ENCODE assay signal across 25 mouse cellular contexts in genomic region chr9:70253016-70253415, GRCm38 (mm10). TPM values are rescaled to one million over a fixed set of nuclear protein-coding genes. Genes with fewer than 3 reads are reported as not detected.
DNase-seq lines count a peak whose midpoint lies in the region; ATAC-seq and TF ChIP-seq lines count a peak whose summit lies in the region.
"Had no signal": no experiment of that assay in that cellular context is flagged by ENCODE, and none has a peak within 500 bp of the region (broad histone marks: within the 10 kb centered on the region; RNA-seq: fewer than 3 reads in every experiment).

No protein-coding gene starts in this region.

- no peak overlapping the region for H3K9ac ChIP-seq in CH12.LX (ENCODE audit: insufficient read depth, low read depth)
- H3K9ac ChIP-seq: embryonic facial prominence, embryonic 12.5 days; embryonic facial prominence, embryonic 15.5 days; forebrain, postnatal 0 days; heart, embryonic 12.5 days; heart, embryonic 15.5 days; hindbrain, embryonic 15.5 days had no signal

- peak; percentile 85 for TF ChIP-seq EP300 in CH12.LX (IDR thresholded peaks at IDR 0.05; ENCODE audit: low read length)

- peaks cover 66% of the 10 kb centered on the region for H3K79me2 ChIP-seq in CH12.LX (replicated peaks; ENCODE audit: control insufficient read depth, extremely low read depth, insufficient read depth, poor library complexity, severe bottlenecking)

- peak; percentile 17 for DNase-seq in CD4-positive helper T cell, adult 2 months (ENCODE audit: low read depth, low spot score)
- peak; percentile 76 for DNase-seq in CH12.LX (ENCODE audit: extremely low read depth)
- DNase-seq in spleen, postnatal 36 days (ENCODE audit: low spot score in 2 of 2) = no peak
- DNase-seq in thymus, postnatal 36 days = no peak
- no peak for DNase-seq in gastrocnemius, adult 8-10 months (ENCODE audit: low spot score in 2 of 2)
- DNase-seq: adrenal gland, postnatal 10 days; adrenal gland, postnatal 36 days; cerebellum, adult 2 months; cerebellum, adult 9-11 months; cerebellum, postnatal 25 days; forebrain, postnatal 0 days; gastrocnemius, adult 2 months; gastrocnemius, postnatal 25 days; heart, adult 18-20 months; heart, postnatal 10 days; heart, postnatal 4 days; kidney, adult 18-20 months had no signal

- peak overlapping the region; percentile 96 for H3K27ac ChIP-seq in CH12.LX (ENCODE audit: insufficient read depth, low read depth)
- H3K27ac ChIP-seq: embryonic facial prominence, embryonic 12.5 days; embryonic facial prominence, embryonic 15.5 days; heart, embryonic 15.5 days; hindbrain, embryonic 15.5 days had no signal

- peak; percentile 76 for ATAC-seq in inflammation-experienced regulatory T-cells, adult 6 months
- ATAC-seq: forebrain, embryonic 14.5 days; forebrain, postnatal 0 days; intestine, embryonic 16.5 days had no signal

- in situ Hi-C loops in CH12.LX (cut with MboI; ENCODE audit: low pct_ligation_motif_present, low pct_unique_long_range_greater_than_20kb, low sequenced_read_pairs) = no loop called here

- peak overlapping the region; percentile 66 for H3K4me2 ChIP-seq in CH12.LX (ENCODE audit: insufficient read depth, low read depth, poor library complexity, severe bottlenecking)
- H3K4me2 ChIP-seq: embryonic facial prominence, embryonic 12.5 days; embryonic facial prominence, embryonic 15.5 days; heart, embryonic 12.5 days; heart, embryonic 15.5 days; hindbrain, embryonic 15.5 days had no signal

- H3K4me3 ChIP-seq in CH12.LX (replicated peaks in 1 of 3; ENCODE audit: low read depth in 2 of 3, low read length in 2 of 3, poor library complexity in 1 of 3) = no peak overlapping the region
- H3K4me3 ChIP-seq: embryonic facial prominence, embryonic 12.5 days; embryonic facial prominence, embryonic 15.5 days; gastrocnemius, adult 2 months; heart, embryonic 12.5 days; heart, embryonic 15.5 days; hindbrain, embryonic 15.5 days had no signal

- TF ChIP-seq POLR2A in CH12.LX (IDR thresholded peaks at IDR 0.05; ENCODE audit: low read depth, low read length) = peak; percentile 44

- no peak; the same call in 1 of the 2 replicates for TF ChIP-seq RAD21 in CH12.LX (IDR thresholded peaks at IDR 0.05; ENCODE audit: low read depth, low read length)

- H3K27me3 ChIP-seq in CH12.LX (replicated peaks) = no peaks in the 10 kb centered on the region
- H3K27me3 ChIP-seq: embryonic facial prominence, embryonic 12.5 days; embryonic facial prominence, embryonic 15.5 days; heart, embryonic 12.5 days; heart, embryonic 15.5 days; hindbrain, embryonic 15.5 days had no signal

- no peak for TF ChIP-seq CTCF in CH12.LX (conservative IDR thresholded peaks at IDR 0.05 in 1 of 2, IDR thresholded peaks at IDR 0.05 in 1 of 2; ENCODE audit: low read depth in 2 of 2, low read length in 2 of 2)

- H3K9me3 ChIP-seq in CH12.LX (replicated peaks; ENCODE audit: low read length) = no peaks in the 10 kb centered on the region
- H3K9me3 ChIP-seq: embryonic facial prominence, embryonic 12.5 days; embryonic facial prominence, embryonic 15.5 days; heart, embryonic 12.5 days; heart, embryonic 15.5 days; hindbrain, embryonic 15.5 days had no signal

- dilution Hi-C loops in CH12.LX (cut with MboI; ENCODE audit: extremely low pct_ligation_motif_present, extremely low pct_unique_long_range_greater_than_20kb, low sequenced_read_pairs) = no loop called here

- peaks cover 0 to 72% of the 10 kb centered on the region in 2 experiments for H3K36me3 ChIP-seq in CH12.LX (replicated peaks in 1 of 2; ENCODE audit: control insufficient read depth in 1 of 2, insufficient read depth in 1 of 2, low read length in 1 of 2)
- H3K36me3 ChIP-seq: embryonic facial prominence, embryonic 12.5 days; embryonic facial prominence, embryonic 15.5 days; heart, embryonic 12.5 days; heart, embryonic 15.5 days; hindbrain, embryonic 15.5 days had no signal

- H3K4me1 ChIP-seq in CH12.LX (ENCODE audit: control insufficient read depth in 1 of 2, insufficient read depth in 2 of 2) = peaks cover 57 to 96% of the 10 kb centered on the region in 2 experiments

TF ChIP-seq in CH12.LX, 34 proteins besides CTCF, POLR2A, EP300 and RAD21:
- TF ChIP-seq MXI1 (IDR thresholded peaks at IDR 0.05; ENCODE audit: low read depth, low read length) (0 out of 2 replicates have a peak, but pooled peaks have one; percentile 59), SMC3 (IDR thresholded peaks at IDR 0.05; ENCODE audit: low read depth, low read length) (peak; percentile 27), ZNF384 (IDR thresholded peaks at IDR 0.05; ENCODE audit: low read depth, low read length) (peak; percentile 19; the same call in 1 of the 2 replicates), ZMIZ1 (IDR thresholded peaks at IDR 0.05; ENCODE audit: low read depth, low read length) (no peak), ZC3H11A (IDR thresholded peaks at IDR 0.05; ENCODE audit: low read depth, low read length) (no peak), PAX5 (IDR thresholded peaks at IDR 0.05; ENCODE audit: low read length) (no peak), USF1 (IDR thresholded peaks at IDR 0.05; ENCODE audit: low read depth, low read length) (no peak), JUND (conservative IDR thresholded peaks at IDR 0.05; ENCODE audit: low read depth, low read length) (peak; percentile 32; the same call in 1 of the 2 replicates), JUN (IDR thresholded peaks at IDR 0.05; ENCODE audit: insufficient read depth, low read depth, low read length) (no peak), ETS1 (conservative IDR thresholded peaks at IDR 0.05; ENCODE audit: low read depth, low read length) (peak; percentile 89), HCFC1 (IDR thresholded peaks at IDR 0.05; ENCODE audit: low read depth, low read length) (peak; percentile 41; the same call in 1 of the 2 replicates), TBP (conservative IDR thresholded peaks at IDR 0.05; ENCODE audit: low read depth, low read length) (0 out of 2 replicates have a peak, but pooled peaks have one; percentile 63), USF2 (conservative IDR thresholded peaks at IDR 0.05; ENCODE audit: low read depth, low read length) (no peak), MYC (IDR thresholded peaks at IDR 0.05; ENCODE audit: low read depth, low read length) (peak; percentile 81; the same call in 1 of the 2 replicates), MEF2A (IDR thresholded peaks at IDR 0.05; ENCODE audit: borderline replicate concordance, low read depth, low read length) (peak; percentile 82), MAFK (IDR thresholded peaks at IDR 0.05; ENCODE audit: insufficient replicate concordance, low read length) (no peak; the same call in 1 of the 2 replicates), GABPA (IDR thresholded peaks at IDR 0.05; ENCODE audit: insufficient replicate concordance, low read depth, low read length) (no peak), UBTF (IDR thresholded peaks at IDR 0.05; ENCODE audit: low read depth, low read length) (0 out of 2 replicates have a peak, but pooled peaks have one; percentile 68), MAX (IDR thresholded peaks at IDR 0.05; ENCODE audit: low read length) (peak; percentile 67), ZKSCAN1 (IDR thresholded peaks at IDR 0.05; ENCODE audit: borderline replicate concordance, low read depth, low read length) (no peak), IRF4 (IDR thresholded peaks at IDR 0.05; ENCODE audit: low read depth, low read length) (peak; percentile 82), POLR2AphosphoS2 (IDR thresholded peaks at IDR 0.05; ENCODE audit: low read depth, low read length) (0 out of 2 replicates have a peak, but pooled peaks have one; percentile 24), CHD2 (IDR thresholded peaks at IDR 0.05; ENCODE audit: low read length) (peak; percentile 60; the same call in 1 of the 2 replicates), NRF1 (IDR thresholded peaks at IDR 0.05; ENCODE audit: low read depth, low read length) (no peak), MAZ (IDR thresholded peaks at IDR 0.05; ENCODE audit: low read depth, low read length) (peak; percentile 87), TCF12 (IDR thresholded peaks at IDR 0.05; ENCODE audit: low read depth, low read length) (peak; percentile 87), SIN3A (IDR thresholded peaks at IDR 0.05; ENCODE audit: low read length) (peak; percentile 81), RCOR1 (conservative IDR thresholded peaks at IDR 0.05; ENCODE audit: low read depth, low read length) (peak; percentile 67), KAT2A (IDR thresholded peaks at IDR 0.05; ENCODE audit: insufficient replicate concordance, low read length) (0 out of 2 replicates have a peak, but pooled peaks have one; percentile 17), CHD1 (IDR thresholded peaks at IDR 0.05; ENCODE audit: low read depth, low read length) (peak; percentile 74; the same call in 1 of the 2 replicates), E2F4 (IDR thresholded peaks at IDR 0.05; ENCODE audit: insufficient replicate concordance, low read depth, low read length) (0 out of 2 replicates have a peak, but pooled peaks have one; percentile 60), ELF1 (IDR thresholded peaks at IDR 0.05; ENCODE audit: low read depth, low read length) (peak; percentile 76), NELFE (IDR thresholded peaks at IDR 0.05; ENCODE audit: low read depth, low read length) (no peak), BHLHE40 (IDR thresholded peaks at IDR 0.05; ENCODE audit: low read depth, low read length) (peak; percentile 67)

RNA-seq across cellular contexts. Expression of gene Myo1e, which starts 45.9 kb away (rescaled TPM):
- total RNA-seq in CH12.LX (2012; rRNA removed) = 97.6 and 98.7 TPM in 2 replicates
- total RNA-seq in CH12.LX (2014; rRNA removed) = 82.3 and 88.5 TPM in 2 replicates
- 186 and 188 TPM in 2 replicates for polyA plus RNA-seq in CH12.LX (2012; ENCODE audit: insufficient read length, low read depth)
- polyA plus RNA-seq in inflammation-experienced regulatory T-cells, adult 6 months (2017; shearing (Covaris generic)) = 10 to 100 TPM; 25.0 to 41.4 (median 29.7) TPM
- total RNA-seq in gastrocnemius, adult 8-10 months (2022) = 1 to 10 TPM; 4.7 to 8.3 (median 5.3) TPM

Comparison
In these comparisons a context has a peak if more than half of its experiments do, and no peak if none do; other contexts are left out.
1. DNase-seq: peak in CD4-positive helper T cell, adult 2 months (single experiment) and CH12.LX (single experiment); none in spleen, postnatal 36 days (0 of 2), thymus, postnatal 36 days (0 of 2) and gastrocnemius, adult 8-10 months (0 of 2).
2. RNA of gene Myo1e, which starts 45.9 kb away (total RNA-seq): 82.3 to 98.7 TPM in CH12.LX; 4.7 to 8.3 TPM in gastrocnemius, adult 8-10 months; every median in the first group is over 4 times any median in the second.